Mouse (Mus musculus): ENCODE data around the gene Olfr630. TPM values are rescaled to one million over a fixed set of nuclear protein-coding genes. Genes with fewer than 3 reads are reported as not detected.

Olfr630 gene
- polyA plus RNA-seq, 2 experiments = not detected

GRCm38 (mm10) chr7:103714371-103714770 lies 42.8 kb downstream of the Olfr630 start, which contains the start of gene Olfr243:
Gene Olfr243 (plus strand): TSS chr7:103714671.
- Histone ChIP-seq H3K4me2 (replicated peaks; ENCODE audit: low read depth, low read length, severe bottlenecking) (no peak within 1 kb of the TSS), H3K36me3 (ENCODE audit: control insufficient read depth, insufficient read depth, low read length) (no peaks in the 10 kb centered on the region), H3K9me3 (ENCODE audit: control insufficient read depth, low read length) (no peaks in the 10 kb centered on the region), H3K27me3 (ENCODE audit: control insufficient read depth, insufficient read depth, low read length) (no peaks in the 10 kb centered on the region), H3K27ac (replicated peaks; ENCODE audit: low read depth, low read length) (no peak within 1 kb of the TSS), H3K4me1 (ENCODE audit: control insufficient read depth, insufficient read depth, low read length) (no peaks in the 10 kb centered on the region), H3K4me3 (replicated peaks; ENCODE audit: low read length) (no peak within 1 kb of the TSS), H3K9ac (ENCODE audit: low read depth, low read length, severe bottlenecking) (no peak within 1 kb of the TSS)
- ATAC-seq (ENCODE audit: low FRiP score, low read depth) (no peak), DNase-seq (ENCODE audit: low spot score) (no peak)
- TF ChIP-seq POLR2A (IDR thresholded peaks at IDR 0.05; ENCODE audit: borderline replicate concordance, extremely low read depth, insufficient read depth, insufficient read length) = no peak

GRCm38 (mm10) chr7:103712024-103712423 lies 45.1 kb downstream of the Olfr630 start:
- Histone ChIP-seq H3K4me1 (ENCODE audit: control insufficient read depth, insufficient read depth, low read length) (no peaks in the 10 kb centered on the region), H3K9me3 (ENCODE audit: control insufficient read depth, low read length) (no peaks in the 10 kb centered on the region), H3K27ac (replicated peaks; ENCODE audit: low read depth, low read length) (no peak overlapping the region), H3K9ac (ENCODE audit: low read depth, low read length, severe bottlenecking) (no peak overlapping the region), H3K4me3 (replicated peaks; ENCODE audit: low read length) (no peak overlapping the region), H3K27me3 (ENCODE audit: control insufficient read depth, insufficient read depth, low read length) (no peaks in the 10 kb centered on the region), H3K36me3 (ENCODE audit: control insufficient read depth, insufficient read depth, low read length) (no peaks in the 10 kb centered on the region), H3K4me2 (replicated peaks; ENCODE audit: low read depth, low read length, severe bottlenecking) (no peak overlapping the region)
- ATAC-seq (ENCODE audit: low FRiP score, low read depth) (no peak), DNase-seq (ENCODE audit: low spot score) (no peak)
- WGBS = 28% methylated on average over 2 of the region's 2 CpGs
- no peak for TF ChIP-seq POLR2A (IDR thresholded peaks at IDR 0.05; ENCODE audit: borderline replicate concordance, extremely low read depth, insufficient read depth, insufficient read length)

Other genes with a start within 250 kb of the Olfr630 start
Only the 30 nearest of the 33 such genes appear.
- not detected in 2 replicates for gene Olfr612, start 214.6 kb downstream of the Olfr630 start, polyA plus RNA-seq (2012; rRNA removed)
- not detected in 2 replicates for gene Olfr612, start 214.6 kb downstream of the Olfr630 start, polyA plus RNA-seq (2014; fragmentation: Nextera tagmentation; extraction: Ambion mirVana)
- not detected in 2 replicates for gene Olfr613, start 209.3 kb downstream of the Olfr630 start, polyA plus RNA-seq (2012; rRNA removed)
- gene Olfr613, start 209.3 kb downstream of the Olfr630 start, polyA plus RNA-seq (2014; fragmentation: Nextera tagmentation; extraction: Ambion mirVana) = not detected in 2 replicates
- gene Olfr615, start 201.3 kb downstream of the Olfr630 start, polyA plus RNA-seq (2012; rRNA removed) = not detected in 2 replicates
- gene Olfr615, start 201.3 kb downstream of the Olfr630 start, polyA plus RNA-seq (2014; fragmentation: Nextera tagmentation; extraction: Ambion mirVana) = not detected in 2 replicates
- gene Olfr616, start 188.2 kb downstream of the Olfr630 start, polyA plus RNA-seq (2012; rRNA removed) = not detected in 2 replicates
- gene Olfr616, start 188.2 kb downstream of the Olfr630 start, polyA plus RNA-seq (2014; fragmentation: Nextera tagmentation; extraction: Ambion mirVana) = not detected in 2 replicates
- gene Olfr617, start 184.3 kb downstream of the Olfr630 start, polyA plus RNA-seq (2012; rRNA removed) = not detected in 2 replicates
- gene Olfr617, start 184.3 kb downstream of the Olfr630 start, polyA plus RNA-seq (2014; fragmentation: Nextera tagmentation; extraction: Ambion mirVana) = not detected in 2 replicates
- gene Olfr618, start 167.2 kb downstream of the Olfr630 start, polyA plus RNA-seq (2012; rRNA removed) = not detected in 2 replicates
- not detected in 2 replicates for gene Olfr618, start 167.2 kb downstream of the Olfr630 start, polyA plus RNA-seq (2014; fragmentation: Nextera tagmentation; extraction: Ambion mirVana)
- gene Olfr619, start 156.8 kb downstream of the Olfr630 start, polyA plus RNA-seq (2012; rRNA removed) = not detected in 2 replicates
- gene Olfr619, start 156.8 kb downstream of the Olfr630 start, polyA plus RNA-seq (2014; fragmentation: Nextera tagmentation; extraction: Ambion mirVana) = not detected in 2 replicates
- not detected in 2 replicates for gene Olfr620, start 144.8 kb downstream of the Olfr630 start, polyA plus RNA-seq (2012; rRNA removed)
- gene Olfr620, start 144.8 kb downstream of the Olfr630 start, polyA plus RNA-seq (2014; fragmentation: Nextera tagmentation; extraction: Ambion mirVana) = not detected in 2 replicates
- not detected in 2 replicates for gene Olfr622, start 114.6 kb downstream of the Olfr630 start, polyA plus RNA-seq (2012; rRNA removed)
- gene Olfr622, start 114.6 kb downstream of the Olfr630 start, polyA plus RNA-seq (2014; fragmentation: Nextera tagmentation; extraction: Ambion mirVana) = not detected in 2 replicates
- gene Olfr623, start 93.6 kb downstream of the Olfr630 start, polyA plus RNA-seq (2012; rRNA removed) = not detected in 2 replicates
- not detected in 2 replicates for gene Olfr623, start 93.6 kb downstream of the Olfr630 start, polyA plus RNA-seq (2014; fragmentation: Nextera tagmentation; extraction: Ambion mirVana)
- 0.03 TPM in 1 of 2 replicates, not detected in the other for gene Olfr624, start 86.1 kb downstream of the Olfr630 start, polyA plus RNA-seq (2012; rRNA removed)
- gene Olfr624, start 86.1 kb downstream of the Olfr630 start, polyA plus RNA-seq (2014; fragmentation: Nextera tagmentation; extraction: Ambion mirVana) = 0.06 and 0.07 TPM in 2 replicates
- not detected in 2 replicates for gene Olfr625-ps1, start 74.6 kb downstream of the Olfr630 start, polyA plus RNA-seq (2012; rRNA removed)
- gene Olfr625-ps1, start 74.6 kb downstream of the Olfr630 start, polyA plus RNA-seq (2014; fragmentation: Nextera tagmentation; extraction: Ambion mirVana) = not detected in 2 replicates
- gene Olfr243, start 42.7 kb downstream of the Olfr630 start, polyA plus RNA-seq (2012; rRNA removed) = not detected in 2 replicates
- gene Olfr243, start 42.7 kb downstream of the Olfr630 start, polyA plus RNA-seq (2014; fragmentation: Nextera tagmentation; extraction: Ambion mirVana) = not detected in 2 replicates
- not detected in 2 replicates for gene Olfr628, start 27.0 kb downstream of the Olfr630 start, polyA plus RNA-seq (2012; rRNA removed)
- not detected in 2 replicates for gene Olfr628, start 27.0 kb downstream of the Olfr630 start, polyA plus RNA-seq (2014; fragmentation: Nextera tagmentation; extraction: Ambion mirVana)
- gene Olfr629, start 12.4 kb downstream of the Olfr630 start, polyA plus RNA-seq (2012; rRNA removed) = not detected in 2 replicates
- gene Olfr629, start 12.4 kb downstream of the Olfr630 start, polyA plus RNA-seq (2014; fragmentation: Nextera tagmentation; extraction: Ambion mirVana) = not detected in 2 replicates
- not detected in 2 replicates for gene Olfr69, start 14.3 kb upstream of the Olfr630 start, polyA plus RNA-seq (2012; rRNA removed)
- gene Olfr69, start 14.3 kb upstream of the Olfr630 start, polyA plus RNA-seq (2014; fragmentation: Nextera tagmentation; extraction: Ambion mirVana) = not detected in 2 replicates
- gene Olfr68, start 22.4 kb upstream of the Olfr630 start, polyA plus RNA-seq (2012; rRNA removed) = not detected in 2 replicates
- not detected in 2 replicates for gene Olfr68, start 22.4 kb upstream of the Olfr630 start, polyA plus RNA-seq (2014; fragmentation: Nextera tagmentation; extraction: Ambion mirVana)
- gene Olfr67, start 34.5 kb upstream of the Olfr630 start, polyA plus RNA-seq (2012; rRNA removed) = 0.03 TPM in 1 of 2 replicates, not detected in the other
- gene Olfr67, start 34.5 kb upstream of the Olfr630 start, polyA plus RNA-seq (2014; fragmentation: Nextera tagmentation; extraction: Ambion mirVana) = not detected in 2 replicates
- 2,382 and 2,478 TPM in 2 replicates for gene Hbb-bt, start 56.7 kb upstream of the Olfr630 start, polyA plus RNA-seq (2012; rRNA removed)
- 2,610 and 4,062 TPM in 2 replicates for gene Hbb-bt, start 56.7 kb upstream of the Olfr630 start, polyA plus RNA-seq (2014; fragmentation: Nextera tagmentation; extraction: Ambion mirVana)
- gene Hbb-bs, start 70.8 kb upstream of the Olfr630 start, polyA plus RNA-seq (2012; rRNA removed) = 9,008 and 9,822 TPM in 2 replicates
- gene Hbb-bs, start 70.8 kb upstream of the Olfr630 start, polyA plus RNA-seq (2014; fragmentation: Nextera tagmentation; extraction: Ambion mirVana) = 6,131 and 9,529 TPM in 2 replicates
- gene Hbb-bh2, start 83.2 kb upstream of the Olfr630 start, polyA plus RNA-seq (2012; rRNA removed) = not detected in 2 replicates
- not detected in 2 replicates for gene Hbb-bh2, start 83.2 kb upstream of the Olfr630 start, polyA plus RNA-seq (2014; fragmentation: Nextera tagmentation; extraction: Ambion mirVana)
- gene Hbb-bh1, start 85.8 kb upstream of the Olfr630 start, polyA plus RNA-seq (2012; rRNA removed) = 12.0 and 13.3 TPM in 2 replicates
- gene Hbb-bh1, start 85.8 kb upstream of the Olfr630 start, polyA plus RNA-seq (2014; fragmentation: Nextera tagmentation; extraction: Ambion mirVana) = 8.0 and 8.4 TPM in 2 replicates
- gene Hbb-y, start 95.9 kb upstream of the Olfr630 start, polyA plus RNA-seq (2012; rRNA removed) = 702 and 799 TPM in 2 replicates
- 1,395 and 1,439 TPM in 2 replicates for gene Hbb-y, start 95.9 kb upstream of the Olfr630 start, polyA plus RNA-seq (2014; fragmentation: Nextera tagmentation; extraction: Ambion mirVana)
- gene Olfr66, start 128.9 kb upstream of the Olfr630 start, polyA plus RNA-seq (2012; rRNA removed) = not detected in 2 replicates
- not detected in 2 replicates for gene Olfr66, start 128.9 kb upstream of the Olfr630 start, polyA plus RNA-seq (2014; fragmentation: Nextera tagmentation; extraction: Ambion mirVana)
- not detected in 2 replicates for gene Olfr64, start 137.2 kb upstream of the Olfr630 start, polyA plus RNA-seq (2012; rRNA removed)
- not detected in 2 replicates for gene Olfr64, start 137.2 kb upstream of the Olfr630 start, polyA plus RNA-seq (2014; fragmentation: Nextera tagmentation; extraction: Ambion mirVana)
- gene Olfr65, start 146.2 kb upstream of the Olfr630 start, polyA plus RNA-seq (2012; rRNA removed) = not detected in 2 replicates
- gene Olfr65, start 146.2 kb upstream of the Olfr630 start, polyA plus RNA-seq (2014; fragmentation: Nextera tagmentation; extraction: Ambion mirVana) = not detected in 2 replicates
- gene Olfr631, start 171.5 kb upstream of the Olfr630 start, polyA plus RNA-seq (2012; rRNA removed) = not detected in 2 replicates
- not detected in 2 replicates for gene Olfr631, start 171.5 kb upstream of the Olfr630 start, polyA plus RNA-seq (2014; fragmentation: Nextera tagmentation; extraction: Ambion mirVana)
- gene Olfr632, start 177.0 kb upstream of the Olfr630 start, polyA plus RNA-seq (2012; rRNA removed) = not detected in 2 replicates
- not detected in 2 replicates for gene Olfr632, start 177.0 kb upstream of the Olfr630 start, polyA plus RNA-seq (2014; fragmentation: Nextera tagmentation; extraction: Ambion mirVana)
- not detected in 2 replicates for gene Olfr633, start 187.1 kb upstream of the Olfr630 start, polyA plus RNA-seq (2012; rRNA removed)
- gene Olfr633, start 187.1 kb upstream of the Olfr630 start, polyA plus RNA-seq (2014; fragmentation: Nextera tagmentation; extraction: Ambion mirVana) = not detected in 2 replicates
- gene Olfr635, start 213.8 kb upstream of the Olfr630 start, polyA plus RNA-seq (2012; rRNA removed) = not detected in 2 replicates
- gene Olfr635, start 213.8 kb upstream of the Olfr630 start, polyA plus RNA-seq (2014; fragmentation: Nextera tagmentation; extraction: Ambion mirVana) = 0.03 TPM in 1 of 2 replicates, not detected in the other